ENCODE assay signal across 9 mouse cellular contexts in genomic region chr12:54205195-54205594, GRCm38 (mm10).
DNase-seq lines count a peak whose midpoint lies in the region; TF ChIP-seq lines count a peak whose summit lies in the region.
"Had no signal": no experiment of that assay in that cellular context is flagged by ENCODE, and none has a peak within 500 bp of the region (broad histone marks: within the 10 kb centered on the region; RNA-seq: fewer than 3 reads in every experiment).

No protein-coding gene starts in this region.

- peaks cover 40% of the 10 kb centered on the region for H3K4me1 ChIP-seq in E14TG2a.4 (replicated peaks; ENCODE audit: low read depth, low read length)

- H3K36me3 ChIP-seq in E14TG2a.4 (ENCODE audit: insufficient read depth, low read length), result peaks cover 3% of the 10 kb centered on the region; the same call in 1 of the 2 replicates
- H3K36me3 ChIP-seq: embryonic facial prominence, embryonic 15.5 days; lung, embryonic 15.5 days had no signal

- peak; percentile 16 for TF ChIP-seq CTCF in E14TG2a.4 (conservative IDR thresholded peaks at IDR 0.05; ENCODE audit: low read length)

- DNase-seq in B cell, adult 2 months, result peak; percentile 23 to 30
- DNase-seq in embryo, embryonic 9.5 days (ENCODE audit: extremely low spot score), result peak; percentile 68
- DNase-seq in kidney, adult 18-20 months, result peak; percentile 68
- DNase-seq in lung, postnatal 4 days, result peak; percentile 67 to 71
- DNase-seq in thymus, postnatal 14 days, result peak; percentile 84
- DNase-seq in frontal cortex, postnatal 25 days (ENCODE audit: low spot score in 2 of 2), result no peak

- H3K27me3 ChIP-seq in E14TG2a.4 (ENCODE audit: insufficient read depth, low read length), result peaks cover 15% of the 10 kb centered on the region
- H3K27me3 ChIP-seq: embryonic facial prominence, embryonic 15.5 days had no signal

- no peak overlapping the region for H3K4me3 ChIP-seq in E14TG2a.4 (replicated peaks; ENCODE audit: low read length)
- H3K4me3 ChIP-seq: embryonic facial prominence, embryonic 15.5 days; lung, embryonic 15.5 days had no signal

- H3K9me3 ChIP-seq in E14TG2a.4 (ENCODE audit: low read length), result no peaks in the 10 kb centered on the region; the same call in 1 of the 2 replicates
- H3K9me3 ChIP-seq: embryonic facial prominence, embryonic 15.5 days; lung, embryonic 15.5 days had no signal

Comparison
In these comparisons a context has a peak if more than half of its experiments do, and no peak if none do; other contexts are left out.
1. DNase-seq: peak in B cell, adult 2 months (2 of 2), embryo, embryonic 9.5 days (single experiment), kidney, adult 18-20 months (single experiment), lung, postnatal 4 days (2 of 2) and thymus, postnatal 14 days (single experiment); none in frontal cortex, postnatal 25 days (0 of 2).